Mouse (Mus musculus): ENCODE measurements around the gene Whrn. TPM values are rescaled to one million over a fixed set of nuclear protein-coding genes. Genes with fewer than 3 reads are reported as not detected.

Gene Whrn
- total and polyA plus RNA-seq, 2 experiments from 2014 or later, result 1.7 to 5.5 TPM

GRCm38 (mm10) chr4:63410583-63410934, 85.2 kb downstream of the Whrn start:
- Histone ChIP-seq H3K4me1 (ENCODE audit: control insufficient read depth, insufficient read depth) (peaks cover 7% of the 10 kb centered on the region; the same call in 1 of the 2 replicates), H3K27ac (ENCODE audit: low read depth) (no peak overlapping the region), H3K36me3 (replicated peaks; ENCODE audit: control insufficient read depth, insufficient read depth, low read length) (no peaks in the 10 kb centered on the region), H3K9me3 (replicated peaks; ENCODE audit: control insufficient read depth, low read length) (no peaks in the 10 kb centered on the region), H3K9ac (replicated peaks; ENCODE audit: low read depth, low read length) (no peak overlapping the region), H3K4me2 (ENCODE audit: low read depth, low read length) (peak overlapping the region; percentile 91), H3K4me3 (ENCODE audit: low read depth, low read length) (peak overlapping the region; percentile 53), H3K27me3 (ENCODE audit: control insufficient read depth, insufficient read depth, low read length) (0 out of 2 replicates have a peak, but pooled peaks cover 3% of the 10 kb centered on the region)
- peak; percentile 90 for ATAC-seq (ENCODE audit: insufficient read depth, low read depth)
- TF ChIP-seq CTCF (IDR thresholded peaks at IDR 0.05; ENCODE audit: low read depth) (no peak), EP300 (IDR thresholded peaks at IDR 0.05; ENCODE audit: low read depth) (no peak)
- 0% methylated on average over 19 of the region's 19 CpGs for WGBS
- peak; percentile 93 for DNase-seq (ENCODE audit: low spot score)

DNA sequence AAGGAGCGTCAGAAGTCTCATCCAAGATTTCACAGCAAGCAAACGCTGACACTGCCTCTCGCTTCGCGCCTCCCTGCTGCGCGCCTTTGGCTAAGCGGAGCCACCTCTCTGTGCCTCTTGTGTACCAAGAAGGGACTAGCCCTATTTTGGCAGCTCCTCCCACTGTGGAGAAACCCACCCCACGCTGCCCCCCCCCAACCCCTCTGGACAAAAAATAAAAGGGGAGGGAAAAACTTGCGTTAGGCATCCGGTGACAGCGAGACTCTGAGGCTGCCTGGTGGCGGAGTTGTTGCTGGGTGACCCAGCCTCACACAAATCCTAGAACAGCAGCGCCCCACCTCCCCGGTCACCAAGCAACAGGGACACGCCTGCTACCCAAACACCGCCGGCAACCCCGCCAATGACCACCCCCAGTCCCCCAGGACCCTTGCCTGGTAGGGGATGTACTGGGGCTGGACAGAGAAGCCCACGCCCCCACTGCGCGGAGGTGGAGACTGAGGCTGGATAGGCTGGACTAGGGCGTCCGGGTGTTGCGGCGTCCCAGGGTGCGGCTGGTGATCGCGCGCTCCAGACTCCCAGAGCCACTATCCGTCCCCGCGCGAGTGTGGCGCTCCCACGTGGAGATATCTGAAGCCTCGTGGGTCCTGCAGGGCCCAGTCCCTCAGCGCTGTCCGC, 85.7 kb downstream of the Whrn start:
- peak; percentile 52 for ATAC-seq (ENCODE audit: insufficient read depth, low read depth)
- TF ChIP-seq CTCF (IDR thresholded peaks at IDR 0.05; ENCODE audit: low read depth), result no peak
- no peak for TF ChIP-seq EP300 (IDR thresholded peaks at IDR 0.05; ENCODE audit: low read depth)
- Histone ChIP-seq H3K4me1 (ENCODE audit: control insufficient read depth, insufficient read depth) (peaks cover 9% of the 10 kb centered on the region; the same call in 1 of the 2 replicates), H3K4me2 (ENCODE audit: low read depth, low read length) (peak overlapping the region; percentile 91), H3K4me3 (ENCODE audit: low read depth, low read length) (peak overlapping the region; percentile 53), H3K9me3 (replicated peaks; ENCODE audit: control insufficient read depth, low read length) (no peaks in the 10 kb centered on the region), H3K36me3 (replicated peaks; ENCODE audit: control insufficient read depth, insufficient read depth, low read length) (no peaks in the 10 kb centered on the region), H3K27me3 (ENCODE audit: control insufficient read depth, insufficient read depth, low read length) (0 out of 2 replicates have a peak, but pooled peaks cover 3% of the 10 kb centered on the region), H3K9ac (replicated peaks; ENCODE audit: low read depth, low read length) (no peak overlapping the region), H3K27ac (ENCODE audit: low read depth) (peak overlapping the region; percentile 2; the same call in 1 of the 2 replicates)
- WGBS, result under 1% methylated on average over 39 of the region's 39 CpGs
- no peak for DNase-seq (ENCODE audit: low spot score)

DNA sequence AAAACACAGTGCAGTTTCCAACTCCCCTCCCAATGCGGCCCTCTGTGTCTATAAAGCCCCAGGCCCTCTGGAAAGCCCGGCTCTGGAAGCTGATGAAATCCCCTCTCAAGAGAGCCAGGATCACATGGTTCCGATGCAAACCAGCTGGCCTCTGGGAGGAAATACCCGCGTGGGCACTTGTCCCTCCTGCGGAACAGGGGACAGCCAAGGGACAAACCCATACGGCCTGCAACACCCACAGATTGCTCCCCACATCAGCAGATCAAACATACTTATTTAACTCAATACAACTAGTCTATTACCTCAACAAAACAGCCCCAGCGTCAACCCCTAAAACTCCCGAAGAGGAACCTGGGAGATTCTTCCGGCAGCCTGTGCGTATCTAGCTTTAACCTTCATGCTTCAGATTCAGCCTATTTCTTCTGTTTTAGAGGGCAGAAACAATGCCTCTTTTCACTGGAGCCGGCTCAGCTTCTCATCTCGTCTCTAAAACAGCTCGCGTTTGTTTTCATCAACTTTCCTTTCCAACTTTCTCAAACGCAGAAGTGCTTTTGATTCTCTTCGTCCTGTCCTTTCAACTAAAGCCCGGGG, 86.4 kb downstream of the Whrn start:
- no peak overlapping the region for H3K9ac ChIP-seq (replicated peaks; ENCODE audit: low read depth, low read length)
- peak overlapping the region; percentile 91 for H3K4me2 ChIP-seq (ENCODE audit: low read depth, low read length)
- peaks cover 14% of the 10 kb centered on the region; the same call in 1 of the 2 replicates for H3K4me1 ChIP-seq (ENCODE audit: control insufficient read depth, insufficient read depth)
- H3K27ac ChIP-seq (ENCODE audit: low read depth), result peak overlapping the region; percentile 2; the same call in 1 of the 2 replicates
- H3K9me3 ChIP-seq (replicated peaks; ENCODE audit: control insufficient read depth, low read length), result no peaks in the 10 kb centered on the region
- 2% methylated on average over 18 of the region's 18 CpGs for WGBS
- TF ChIP-seq EP300 (IDR thresholded peaks at IDR 0.05; ENCODE audit: low read depth) (no peak), CTCF (IDR thresholded peaks at IDR 0.05; ENCODE audit: low read depth) (no peak)
- no peaks in the 10 kb centered on the region for H3K36me3 ChIP-seq (replicated peaks; ENCODE audit: control insufficient read depth, insufficient read depth, low read length)
- peak overlapping the region; percentile 53 for H3K4me3 ChIP-seq (ENCODE audit: low read depth, low read length)
- H3K27me3 ChIP-seq (ENCODE audit: control insufficient read depth, insufficient read depth, low read length), result 0 out of 2 replicates have a peak, but pooled peaks cover 3% of the 10 kb centered on the region
- ATAC-seq (ENCODE audit: insufficient read depth, low read depth), result no peak
- DNase-seq (ENCODE audit: low spot score), result no peak

DNA sequence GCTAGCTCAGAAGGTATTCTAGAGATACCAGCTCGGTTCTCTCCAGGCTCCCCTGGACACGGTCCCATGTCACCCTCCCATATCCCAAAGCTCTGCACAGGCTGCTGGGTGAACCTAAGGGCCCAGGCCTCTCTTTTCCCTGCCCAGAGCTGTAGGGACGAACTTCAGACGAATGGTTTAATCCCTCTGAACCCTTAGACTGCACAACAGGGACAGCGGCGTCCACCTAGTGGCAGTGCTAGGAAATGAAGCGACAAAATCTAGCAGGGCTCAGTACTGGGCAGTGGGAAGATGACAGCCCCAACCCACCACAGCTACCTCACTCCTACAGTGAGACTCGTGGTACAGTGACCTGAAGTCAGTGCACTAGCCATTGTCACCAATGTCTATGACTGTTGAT, 87.1 kb downstream of the Whrn start:
- Histone ChIP-seq H3K4me1 (ENCODE audit: control insufficient read depth, insufficient read depth) (peaks cover 14% of the 10 kb centered on the region; the same call in 1 of the 2 replicates), H3K4me3 (ENCODE audit: low read depth, low read length) (no peak overlapping the region), H3K27ac (ENCODE audit: low read depth) (0 out of 2 replicates have a peak overlapping the region, but pooled peaks have one; percentile 18), H3K27me3 (ENCODE audit: control insufficient read depth, insufficient read depth, low read length) (0 out of 2 replicates have a peak, but pooled peaks cover 3% of the 10 kb centered on the region), H3K4me2 (ENCODE audit: low read depth, low read length) (peak overlapping the region; percentile 91; the same call in 1 of the 2 replicates), H3K9me3 (replicated peaks; ENCODE audit: control insufficient read depth, low read length) (no peaks in the 10 kb centered on the region), H3K9ac (replicated peaks; ENCODE audit: low read depth, low read length) (no peak overlapping the region), H3K36me3 (replicated peaks; ENCODE audit: control insufficient read depth, insufficient read depth, low read length) (no peaks in the 10 kb centered on the region)
- DNase-seq (ENCODE audit: low spot score) (no peak), ATAC-seq (ENCODE audit: insufficient read depth, low read depth) (peak; percentile 58)
- TF ChIP-seq CTCF (IDR thresholded peaks at IDR 0.05; ENCODE audit: low read depth), result peak; percentile 87
- TF ChIP-seq EP300 (IDR thresholded peaks at IDR 0.05; ENCODE audit: low read depth), result no peak
- WGBS, result 6% methylated on average over 8 of the region's 8 CpGs

DNA sequence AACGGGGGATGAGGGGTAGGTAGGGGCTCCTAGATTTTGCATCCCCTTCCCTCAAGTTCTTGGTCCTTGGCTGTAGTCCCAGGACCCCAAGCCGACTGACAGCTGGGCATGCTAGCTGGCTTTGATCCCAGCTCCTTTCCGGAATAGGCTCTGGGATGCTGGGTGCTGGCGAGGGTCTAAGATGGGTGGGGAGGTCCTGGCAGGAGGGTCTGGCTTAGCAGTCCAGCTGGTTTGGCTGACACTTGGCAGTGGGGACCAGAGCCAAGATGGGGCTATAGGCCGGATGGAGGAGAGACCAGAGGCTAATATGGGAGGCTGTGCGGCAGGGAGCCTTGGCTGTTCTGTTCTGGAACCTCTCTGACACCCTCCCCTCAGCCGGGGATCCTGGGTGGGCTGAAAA, 87.5 kb downstream of the Whrn start:
- Histone ChIP-seq H3K36me3 (replicated peaks; ENCODE audit: control insufficient read depth, insufficient read depth, low read length) (no peaks in the 10 kb centered on the region), H3K27ac (ENCODE audit: low read depth) (0 out of 2 replicates have a peak overlapping the region, but pooled peaks have one; percentile 18), H3K4me2 (ENCODE audit: low read depth, low read length) (no peak overlapping the region; the same call in 1 of the 2 replicates), H3K9ac (replicated peaks; ENCODE audit: low read depth, low read length) (0 out of 2 replicates have a peak overlapping the region, but pooled peaks have one; percentile 23), H3K27me3 (ENCODE audit: control insufficient read depth, insufficient read depth, low read length) (0 out of 2 replicates have a peak, but pooled peaks cover 3% of the 10 kb centered on the region), H3K4me3 (ENCODE audit: low read depth, low read length) (no peak overlapping the region), H3K4me1 (ENCODE audit: control insufficient read depth, insufficient read depth) (peaks cover 14% of the 10 kb centered on the region; the same call in 1 of the 2 replicates), H3K9me3 (replicated peaks; ENCODE audit: control insufficient read depth, low read length) (no peaks in the 10 kb centered on the region)
- WGBS, result 42% methylated on average over 7 of the region's 7 CpGs
- DNase-seq (ENCODE audit: low spot score) (no peak), ATAC-seq (ENCODE audit: insufficient read depth, low read depth) (no peak)
- no peak for TF ChIP-seq CTCF (IDR thresholded peaks at IDR 0.05; ENCODE audit: low read depth)
- TF ChIP-seq EP300 (IDR thresholded peaks at IDR 0.05; ENCODE audit: low read depth), result no peak
